17 mouse cellular contexts compared by ENCODE assay signal in genomic region chr5:92887501-92887900, GRCm38 (mm10).
DNase-seq lines count a peak whose midpoint lies in the region; ATAC-seq and TF ChIP-seq lines count a peak whose summit lies in the region.
"Had no signal": no experiment of that assay in that cellular context is flagged by ENCODE, and none has a peak within 500 bp of the region (broad histone marks: within the 10 kb centered on the region; RNA-seq: fewer than 3 reads in every experiment).

No protein-coding gene starts in this region.

- no peak overlapping the region for H3K4me2 ChIP-seq in hindbrain, postnatal 0 days (ENCODE audit: low read depth, low read length)
- H3K4me2 ChIP-seq in hindbrain, embryonic 14.5 days (replicated peaks): no peak overlapping the region
- H3K4me2 ChIP-seq in heart, embryonic 11.5 days: no peak overlapping the region
- H3K4me2 ChIP-seq in intestine, embryonic 15.5 days (replicated peaks): no peak overlapping the region
- no peak overlapping the region for H3K4me2 ChIP-seq in forebrain, embryonic 12.5 days
- H3K4me2 ChIP-seq: midbrain, embryonic 11.5 days had no signal

- DNase-seq in hindbrain, postnatal 0 days (ENCODE audit: low spot score): no peak
- DNase-seq in hindbrain, embryonic 14.5 days (ENCODE audit: low spot score): no peak
- DNase-seq in lung, postnatal 4 days: peak; percentile 54 to 56
- DNase-seq in retina, embryonic 14.5 days (ENCODE audit: low spot score): no peak
- DNase-seq in spleen, adult 12 weeks (ENCODE audit: low spot score): no peak
- DNase-seq: cerebellum, adult 8-10 months; kidney, adult 11 months; kidney, postnatal 4 days; layer of hippocampus, postnatal 36 days; left cerebral cortex, postnatal 4 days; thymus, postnatal 14 days had no signal

- H3K36me3 ChIP-seq in hindbrain, postnatal 0 days (ENCODE audit: insufficient read depth, low read length): no peaks in the 10 kb centered on the region
- no peaks in the 10 kb centered on the region for H3K36me3 ChIP-seq in hindbrain, embryonic 14.5 days (replicated peaks; ENCODE audit: control insufficient read depth, insufficient read depth)
- no peaks in the 10 kb centered on the region for H3K36me3 ChIP-seq in heart, embryonic 11.5 days (ENCODE audit: control insufficient read depth, insufficient read depth, low read length)
- no peaks in the 10 kb centered on the region for H3K36me3 ChIP-seq in intestine, embryonic 15.5 days
- no peaks in the 10 kb centered on the region for H3K36me3 ChIP-seq in forebrain, embryonic 12.5 days (replicated peaks)

- H3K27me3 ChIP-seq in hindbrain, postnatal 0 days (ENCODE audit: insufficient read depth, low read length): no peaks in the 10 kb centered on the region
- H3K27me3 ChIP-seq in hindbrain, embryonic 14.5 days (ENCODE audit: control insufficient read depth, insufficient read depth, low read length): no peaks in the 10 kb centered on the region
- H3K27me3 ChIP-seq in heart, embryonic 11.5 days (ENCODE audit: control insufficient read depth, insufficient read depth, low read length): no peaks in the 10 kb centered on the region
- no peaks in the 10 kb centered on the region for H3K27me3 ChIP-seq in intestine, embryonic 15.5 days (replicated peaks)
- H3K27me3 ChIP-seq in forebrain, embryonic 12.5 days: no peaks in the 10 kb centered on the region

- H3K27ac ChIP-seq in hindbrain, postnatal 0 days: 0 out of 2 replicates have a peak overlapping the region, but pooled peaks have one; percentile 8
- no peak overlapping the region for H3K27ac ChIP-seq in hindbrain, embryonic 14.5 days
- H3K27ac ChIP-seq in heart, embryonic 11.5 days (ENCODE audit: low read depth, low read length): peak overlapping the region; percentile 64
- H3K27ac ChIP-seq in intestine, embryonic 15.5 days: peak overlapping the region; percentile 19; the same call in 1 of the 2 replicates
- no peak overlapping the region for H3K27ac ChIP-seq in forebrain, embryonic 12.5 days
- H3K27ac ChIP-seq: liver, embryonic 14.5 days had no signal

- no peak overlapping the region for H3K9ac ChIP-seq in hindbrain, postnatal 0 days (replicated peaks; ENCODE audit: low read length)
- H3K9ac ChIP-seq in hindbrain, embryonic 14.5 days: no peak overlapping the region
- no peak overlapping the region for H3K9ac ChIP-seq in heart, embryonic 11.5 days (ENCODE audit: low read depth, low read length)
- H3K9ac ChIP-seq in intestine, embryonic 15.5 days: no peak overlapping the region
- no peak overlapping the region for H3K9ac ChIP-seq in forebrain, embryonic 12.5 days
- H3K9ac ChIP-seq: liver, embryonic 14.5 days had no signal

- no peaks in the 10 kb centered on the region for H3K9me3 ChIP-seq in hindbrain, postnatal 0 days (ENCODE audit: low read length)
- H3K9me3 ChIP-seq in hindbrain, embryonic 14.5 days (ENCODE audit: control insufficient read depth, low read length): no peaks in the 10 kb centered on the region
- H3K9me3 ChIP-seq in heart, embryonic 11.5 days (replicated peaks; ENCODE audit: control insufficient read depth, low read length): no peaks in the 10 kb centered on the region
- H3K9me3 ChIP-seq in intestine, embryonic 15.5 days: no peaks in the 10 kb centered on the region
- no peaks in the 10 kb centered on the region for H3K9me3 ChIP-seq in forebrain, embryonic 12.5 days

- ATAC-seq in hindbrain, postnatal 0 days: no peak
- no peak for ATAC-seq in hindbrain, embryonic 14.5 days (ENCODE audit: low FRiP score)
- no peak for ATAC-seq in heart, embryonic 11.5 days (replicated peaks; ENCODE audit: insufficient number of reproducible peaks, low FRiP score, low TSS enrichment)
- ATAC-seq in intestine, embryonic 15.5 days: no peak
- ATAC-seq in forebrain, embryonic 12.5 days (ENCODE audit: low FRiP score): no peak

- TF ChIP-seq CTCF in hindbrain, postnatal 0 days (IDR thresholded peaks at IDR 0.05; ENCODE audit: low read depth): no peak

- no peak overlapping the region for H3K4me3 ChIP-seq in hindbrain, postnatal 0 days (ENCODE audit: low read length)
- no peak overlapping the region for H3K4me3 ChIP-seq in hindbrain, embryonic 14.5 days (replicated peaks; ENCODE audit: low read length)
- no peak overlapping the region for H3K4me3 ChIP-seq in heart, embryonic 11.5 days (ENCODE audit: low read depth, low read length)
- H3K4me3 ChIP-seq in intestine, embryonic 15.5 days (replicated peaks): no peak overlapping the region
- H3K4me3 ChIP-seq in forebrain, embryonic 12.5 days (replicated peaks): no peak overlapping the region
- H3K4me3 ChIP-seq: myocyte had no signal

- no peaks in the 10 kb centered on the region for H3K4me1 ChIP-seq in hindbrain, postnatal 0 days (ENCODE audit: insufficient read depth, low read length)
- 0 out of 2 replicates have a peak, but pooled peaks cover 5% of the 10 kb centered on the region for H3K4me1 ChIP-seq in hindbrain, embryonic 14.5 days (replicated peaks; ENCODE audit: control insufficient read depth, insufficient read depth, low read length)
- H3K4me1 ChIP-seq in heart, embryonic 11.5 days (ENCODE audit: control insufficient read depth, insufficient read depth, low read length): peaks cover 47% of the 10 kb centered on the region
- H3K4me1 ChIP-seq in intestine, embryonic 15.5 days (replicated peaks): peaks cover 25% of the 10 kb centered on the region
- H3K4me1 ChIP-seq in forebrain, embryonic 12.5 days: no peaks in the 10 kb centered on the region; the same call in 1 of the 2 replicates

- WGBS in hindbrain, postnatal 0 days: 52% methylated on average over 3 of the region's 3 CpGs
- 65% methylated on average over 3 of the region's 3 CpGs for WGBS in hindbrain, embryonic 14.5 days
- WGBS in heart, embryonic 11.5 days (ENCODE audit: insufficient replicate concordance): 39% methylated on average over 3 of the region's 3 CpGs
- WGBS in intestine, embryonic 15.5 days: 60% methylated on average over 3 of the region's 3 CpGs
- WGBS in forebrain, embryonic 12.5 days: 68% methylated on average over 3 of the region's 3 CpGs

Comparison
In these comparisons a context has a peak if more than half of its experiments do, and no peak if none do; other contexts are left out.
1. H3K27ac ChIP-seq: peak in hindbrain, postnatal 0 days (single experiment), heart, embryonic 11.5 days (single experiment) and intestine, embryonic 15.5 days (single experiment); none in hindbrain, embryonic 14.5 days (single experiment) and forebrain, embryonic 12.5 days (single experiment).
2. DNase-seq: peak in lung, postnatal 4 days (2 of 2); none in hindbrain, postnatal 0 days (single experiment), hindbrain, embryonic 14.5 days (single experiment), retina, embryonic 14.5 days (single experiment) and spleen, adult 12 weeks (single experiment).